Mouse (Mus musculus): ENCODE results near the gene Clybl. TPM values are rescaled to one million over a fixed set of nuclear protein-coding genes. Genes with fewer than 3 reads are reported as not detected.

The Clybl gene
- polyA plus RNA-seq, 1 experiment, result 30.9 TPM

DNA sequence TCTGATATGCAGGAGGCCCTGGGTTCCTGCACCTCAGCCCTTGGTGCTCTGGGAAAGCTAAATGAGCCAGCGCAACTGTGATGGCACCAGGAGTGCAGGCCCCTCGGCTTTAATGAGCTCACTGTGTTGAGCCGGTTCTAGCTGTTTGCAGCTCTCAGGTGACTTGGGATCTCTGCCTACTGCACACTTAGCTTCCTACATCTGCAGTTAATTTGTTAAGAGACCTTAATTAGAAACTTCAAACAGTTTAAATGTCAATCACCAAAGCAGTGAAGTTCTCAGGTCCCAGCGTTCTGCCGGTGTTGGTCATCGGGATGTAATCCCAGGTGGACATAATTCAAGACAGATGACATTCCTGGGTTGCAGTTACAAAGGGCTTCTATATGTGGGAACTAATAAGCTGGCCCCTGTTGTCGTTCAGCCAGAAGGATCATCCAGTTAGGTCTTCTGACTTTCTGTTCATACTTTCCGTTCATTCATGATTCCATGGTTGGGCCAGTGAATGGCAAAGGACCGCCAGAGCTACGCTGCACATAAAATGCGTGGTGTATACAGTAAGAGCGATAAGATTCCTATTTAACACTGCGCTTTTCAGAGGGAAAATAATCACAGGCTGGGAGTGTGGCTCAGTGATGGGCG is 18.9 kb downstream of the Clybl start:
- Histone ChIP-seq H3K4me3 (no peak overlapping the region), H3ac (ENCODE audit: control insufficient read depth, insufficient read length) (no peak overlapping the region), H3K79me2 (ENCODE audit: control insufficient read depth, insufficient read depth) (no peaks in the 10 kb centered on the region), H3K4me2 (ENCODE audit: low read depth) (no peak overlapping the region), H3K36me3 (ENCODE audit: control insufficient read depth, insufficient read depth) (no peaks in the 10 kb centered on the region), H3K27me3 (ENCODE audit: control insufficient read depth, insufficient read depth, insufficient read length) (no peaks in the 10 kb centered on the region)
- TF ChIP-seq MAX (IDR thresholded peaks at IDR 0.05; ENCODE audit: low read depth), result no peak
- no peak for TF ChIP-seq TCF12 (IDR thresholded peaks at IDR 0.05; ENCODE audit: insufficient read depth, poor library complexity, severe bottlenecking)
- TF ChIP-seq REST (IDR thresholded peaks at IDR 0.05; ENCODE audit: insufficient read depth, insufficient read length), result no peak
- TF ChIP-seq TCF3 (IDR thresholded peaks at IDR 0.05; ENCODE audit: insufficient read length, low read depth), result no peak
- TF ChIP-seq CEBPB (IDR thresholded peaks at IDR 0.05; ENCODE audit: insufficient read depth, poor library complexity, severe bottlenecking), result no peak
- TF ChIP-seq USF1 (IDR thresholded peaks at IDR 0.05; ENCODE audit: low read depth), result no peak
- TF ChIP-seq MYOD1 (IDR thresholded peaks at IDR 0.05; ENCODE audit: control insufficient read depth in 1 of 3, insufficient read length in 2 of 3, low read depth in 2 of 3), result no peak
- no peak for TF ChIP-seq SRF (IDR thresholded peaks at IDR 0.05; ENCODE audit: control insufficient read depth, insufficient read length, low read depth)
- TF ChIP-seq POLR2AphosphoS2 (IDR thresholded peaks at IDR 0.05; ENCODE audit: insufficient read length, low read depth), result no peak
- no peak for TF ChIP-seq E2F4 (IDR thresholded peaks at IDR 0.05; ENCODE audit: insufficient read depth)
- TF ChIP-seq POLR2A (IDR thresholded peaks at IDR 0.05; ENCODE audit: insufficient read length, low read depth), result no peak
- no peak for TF ChIP-seq MYOG (IDR thresholded peaks at IDR 0.05; ENCODE audit: control insufficient read depth in 1 of 3, insufficient read depth in 1 of 3, insufficient read length in 2 of 3, low read depth in 2 of 3)

DNA sequence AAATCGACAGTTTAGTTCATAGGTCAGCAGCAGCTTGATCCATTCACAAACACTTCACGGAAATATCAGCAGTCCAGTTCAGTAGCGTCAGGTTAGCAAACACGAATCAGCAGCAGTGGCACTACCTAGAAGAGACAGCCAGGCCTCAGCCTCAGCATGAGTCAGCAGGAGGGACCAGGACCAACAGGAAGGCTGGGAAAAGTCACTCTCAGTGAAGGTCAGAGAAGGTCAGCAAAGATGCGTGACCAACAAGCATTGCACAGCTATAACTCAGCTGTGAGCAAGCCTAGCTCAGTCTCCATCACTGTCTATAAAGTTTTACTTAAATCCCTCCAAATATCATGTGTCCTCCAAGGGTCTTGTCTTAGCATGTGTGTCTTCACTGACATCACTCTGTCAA is 27.7 kb downstream of the Clybl start:
- no peaks in the 10 kb centered on the region for H3K27me3 ChIP-seq (ENCODE audit: control insufficient read depth, insufficient read depth, insufficient read length)
- no peak overlapping the region for H3ac ChIP-seq (ENCODE audit: control insufficient read depth, insufficient read length)
- H3K79me2 ChIP-seq (ENCODE audit: control insufficient read depth, insufficient read depth), result no peaks in the 10 kb centered on the region
- no peak overlapping the region for H3K4me3 ChIP-seq
- TF ChIP-seq CEBPB (IDR thresholded peaks at IDR 0.05; ENCODE audit: insufficient read depth, poor library complexity, severe bottlenecking) (no peak), MYOD1 (IDR thresholded peaks at IDR 0.05; ENCODE audit: control insufficient read depth in 1 of 3, insufficient read length in 2 of 3, low read depth in 2 of 3) (no peak), REST (IDR thresholded peaks at IDR 0.05; ENCODE audit: insufficient read depth, insufficient read length) (no peak), POLR2AphosphoS2 (IDR thresholded peaks at IDR 0.05; ENCODE audit: insufficient read length, low read depth) (no peak), POLR2A (IDR thresholded peaks at IDR 0.05; ENCODE audit: insufficient read length, low read depth) (no peak), SRF (IDR thresholded peaks at IDR 0.05; ENCODE audit: control insufficient read depth, insufficient read length, low read depth) (no peak), E2F4 (IDR thresholded peaks at IDR 0.05; ENCODE audit: insufficient read depth) (no peak), USF1 (IDR thresholded peaks at IDR 0.05; ENCODE audit: low read depth) (no peak), MAX (IDR thresholded peaks at IDR 0.05; ENCODE audit: low read depth) (no peak), TCF12 (IDR thresholded peaks at IDR 0.05; ENCODE audit: insufficient read depth, poor library complexity, severe bottlenecking) (no peak), TCF3 (IDR thresholded peaks at IDR 0.05; ENCODE audit: insufficient read length, low read depth) (no peak), MYOG (IDR thresholded peaks at IDR 0.05; ENCODE audit: control insufficient read depth in 1 of 3, insufficient read depth in 1 of 3, insufficient read length in 2 of 3, low read depth in 2 of 3) (no peak)
- no peak overlapping the region for H3K4me2 ChIP-seq (ENCODE audit: low read depth)
- H3K36me3 ChIP-seq (ENCODE audit: control insufficient read depth, insufficient read depth), result no peaks in the 10 kb centered on the region

DNA sequence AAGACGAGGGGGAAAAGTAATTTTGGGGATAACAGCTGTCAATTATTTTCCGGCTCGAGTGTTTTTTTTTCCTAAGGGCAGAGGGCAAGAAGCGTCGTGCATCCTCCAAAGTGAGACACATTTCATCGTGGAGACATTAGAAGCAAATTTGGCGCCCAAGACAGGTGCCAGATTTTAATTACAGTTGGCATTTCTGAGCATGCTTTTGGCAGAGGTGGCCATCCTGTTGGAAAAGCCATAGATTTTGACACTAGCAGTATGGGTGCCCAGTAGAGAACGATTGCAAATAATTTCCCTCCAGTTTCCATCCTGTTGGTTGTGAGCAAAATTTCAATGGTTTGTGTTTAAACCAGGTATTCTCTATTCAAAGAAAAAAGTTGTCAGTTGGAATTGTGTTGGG is 32.1 kb downstream of the Clybl start:
- H3K36me3 ChIP-seq (ENCODE audit: control insufficient read depth, insufficient read depth), result no peaks in the 10 kb centered on the region
- H3K27me3 ChIP-seq (ENCODE audit: control insufficient read depth, insufficient read depth, insufficient read length), result no peaks in the 10 kb centered on the region
- H3K4me3 ChIP-seq, result no peak overlapping the region
- H3ac ChIP-seq (ENCODE audit: control insufficient read depth, insufficient read length), result no peak overlapping the region
- no peaks in the 10 kb centered on the region for H3K79me2 ChIP-seq (ENCODE audit: control insufficient read depth, insufficient read depth)
- TF ChIP-seq MYOG (IDR thresholded peaks at IDR 0.05; ENCODE audit: control insufficient read depth in 1 of 3, insufficient read depth in 1 of 3, insufficient read length in 2 of 3, low read depth in 2 of 3) (no peak), TCF12 (IDR thresholded peaks at IDR 0.05; ENCODE audit: insufficient read depth, poor library complexity, severe bottlenecking) (no peak), REST (IDR thresholded peaks at IDR 0.05; ENCODE audit: insufficient read depth, insufficient read length) (no peak), MAX (IDR thresholded peaks at IDR 0.05; ENCODE audit: low read depth) (no peak), E2F4 (IDR thresholded peaks at IDR 0.05; ENCODE audit: insufficient read depth) (no peak), USF1 (IDR thresholded peaks at IDR 0.05; ENCODE audit: low read depth) (no peak), SRF (IDR thresholded peaks at IDR 0.05; ENCODE audit: control insufficient read depth, insufficient read length, low read depth) (no peak), POLR2AphosphoS2 (IDR thresholded peaks at IDR 0.05; ENCODE audit: insufficient read length, low read depth) (no peak), MYOD1 (IDR thresholded peaks at IDR 0.05; ENCODE audit: control insufficient read depth in 1 of 3, insufficient read length in 2 of 3, low read depth in 2 of 3) (no peak), TCF3 (IDR thresholded peaks at IDR 0.05; ENCODE audit: insufficient read length, low read depth) (no peak), CEBPB (IDR thresholded peaks at IDR 0.05; ENCODE audit: insufficient read depth, poor library complexity, severe bottlenecking) (no peak), POLR2A (IDR thresholded peaks at IDR 0.05; ENCODE audit: insufficient read length, low read depth) (no peak)
- H3K4me2 ChIP-seq (ENCODE audit: low read depth), result no peak overlapping the region

DNA sequence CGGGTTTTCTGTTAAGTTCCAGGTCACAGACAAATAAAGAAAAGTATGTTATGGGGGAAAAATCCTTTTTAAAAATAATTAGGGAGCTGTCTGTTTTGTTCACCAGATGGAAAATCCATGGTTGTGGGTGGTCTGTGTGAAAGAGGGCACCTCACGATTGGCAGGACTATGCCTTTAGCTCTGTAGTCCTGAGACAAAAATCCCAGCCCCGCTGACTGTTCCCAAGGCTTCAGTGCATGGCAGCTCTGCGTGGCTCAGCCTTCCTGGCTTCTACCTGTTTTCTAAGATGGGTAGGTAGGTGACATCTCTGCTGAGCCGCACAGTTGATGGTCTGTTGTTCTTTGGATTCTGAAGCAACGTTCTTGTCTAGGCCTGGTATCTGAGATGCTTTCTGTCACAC is 32.6 kb downstream of the Clybl start:
- no peak overlapping the region for H3K4me3 ChIP-seq
- no peaks in the 10 kb centered on the region for H3K36me3 ChIP-seq (ENCODE audit: control insufficient read depth, insufficient read depth)
- H3K4me2 ChIP-seq (ENCODE audit: low read depth), result no peak overlapping the region
- H3K79me2 ChIP-seq (ENCODE audit: control insufficient read depth, insufficient read depth), result no peaks in the 10 kb centered on the region
- no peaks in the 10 kb centered on the region for H3K27me3 ChIP-seq (ENCODE audit: control insufficient read depth, insufficient read depth, insufficient read length)
- TF ChIP-seq CEBPB (IDR thresholded peaks at IDR 0.05; ENCODE audit: insufficient read depth, poor library complexity, severe bottlenecking) (no peak), MAX (IDR thresholded peaks at IDR 0.05; ENCODE audit: low read depth) (no peak), MYOG (IDR thresholded peaks at IDR 0.05; ENCODE audit: control insufficient read depth in 1 of 3, insufficient read depth in 1 of 3, insufficient read length in 2 of 3, low read depth in 2 of 3) (no peak), MYOD1 (IDR thresholded peaks at IDR 0.05; ENCODE audit: control insufficient read depth in 1 of 3, insufficient read length in 2 of 3, low read depth in 2 of 3) (no peak), SRF (IDR thresholded peaks at IDR 0.05; ENCODE audit: control insufficient read depth, insufficient read length, low read depth) (no peak), E2F4 (IDR thresholded peaks at IDR 0.05; ENCODE audit: insufficient read depth) (no peak), POLR2AphosphoS2 (IDR thresholded peaks at IDR 0.05; ENCODE audit: insufficient read length, low read depth) (no peak), USF1 (IDR thresholded peaks at IDR 0.05; ENCODE audit: low read depth) (no peak), POLR2A (IDR thresholded peaks at IDR 0.05; ENCODE audit: insufficient read length, low read depth) (no peak), REST (IDR thresholded peaks at IDR 0.05; ENCODE audit: insufficient read depth, insufficient read length) (no peak), TCF3 (IDR thresholded peaks at IDR 0.05; ENCODE audit: insufficient read length, low read depth) (no peak), TCF12 (IDR thresholded peaks at IDR 0.05; ENCODE audit: insufficient read depth, poor library complexity, severe bottlenecking) (no peak)
- no peak overlapping the region for H3ac ChIP-seq (ENCODE audit: control insufficient read depth, insufficient read length)
